Mouse (Mus musculus): ENCODE data around the gene Cpa4.

The Cpa4 gene

GRCm38 (mm10) chr6:30636186-30636842, 68.1 kb downstream of the Cpa4 start:
- no peak for DNase-seq

- no peak for DNase-seq
Observed at GRCm38 (mm10) chr6:30638674-30639268, 70.6 kb downstream of the Cpa4 start, which contains the start of gene Cpa1. Gene Cpa1 (plus strand): TSS chr6:30639218.
